Mouse (Mus musculus) CH12.LX (cell line): ENCODE results near the gene Pacs1. TPM values are rescaled to one million over a fixed set of nuclear protein-coding genes. Genes with fewer than 3 reads are reported as not detected.
A peak's percentile ranks its signal among the peaks of the same experiment; 100 is the strongest.

ENCODE experiments used
- DNase-seq: peaks from one replicate; pipeline ENCODE4 v3.0.0-alpha.2; 2013; ENCODE audit errors: extremely low read depth
- H3K27ac ChIP-seq: 2 replicates; pipeline ENCODE4 v1.5.1; 2012; ENCODE audit warnings: low read depth, mild to moderate bottlenecking, control low read depth, moderate library complexity; ENCODE audit not compliant: insufficient read depth
- H3K27me3 ChIP-seq: replicated peaks from 2 replicates; pipeline ENCODE3; 2012; ENCODE audit warnings: inconsistent platforms
- H3K36me3 ChIP-seq, 2 experiments: replicated peaks in 1 of 2; 2 replicates each; pipeline versions ENCODE3 to v1.6.1; 2012; ENCODE audit warnings: inconsistent platforms in 1 of 2, low read length in 1 of 2, mild to moderate bottlenecking in 1 of 2, mixed read lengths in 1 of 2, moderate library complexity in 1 of 2; ENCODE audit not compliant: control insufficient read depth in 1 of 2, insufficient read depth in 1 of 2
- H3K4me1 ChIP-seq, 2 experiments: 2 replicates each; pipeline ENCODE4 v1.6.1; 2012; ENCODE audit warnings: inconsistent platforms in 1 of 2, moderate library complexity in 1 of 2; ENCODE audit not compliant: insufficient read depth in 2 of 2, control insufficient read depth in 1 of 2
- H3K4me2 ChIP-seq: 2 replicates; pipeline ENCODE4 v1.6.1; 2012; ENCODE audit warnings: low read depth, mild to moderate bottlenecking, control low read depth; ENCODE audit not compliant: poor library complexity, insufficient read depth, severe bottlenecking
- H3K4me3 ChIP-seq, 3 experiments: fragments of 150-350 bp in 1 of 3; sonication (generic) in 1 of 3; replicated peaks in 1 of 3; 2 replicates each; pipeline versions ENCODE3 to v1.5.1; 2011 to 2012; ENCODE audit warnings: low read depth in 2 of 3, low read length in 2 of 3, mild to moderate bottlenecking in 2 of 3, moderate library complexity in 2 of 3, control low read depth in 1 of 3, improper control_type of control experiment in 1 of 3, inconsistent platforms in 1 of 3, mixed read lengths in 1 of 3; ENCODE audit not compliant: poor library complexity in 1 of 3
- H3K79me2 ChIP-seq: replicated peaks from 2 replicates; pipeline ENCODE4 v1.6.1; 2012; ENCODE audit warnings: mild to moderate bottlenecking, moderate library complexity; ENCODE audit not compliant: control insufficient read depth, poor library complexity, insufficient read depth, severe bottlenecking; ENCODE audit errors: extremely low read depth
- H3K9ac ChIP-seq: 2 replicates; pipeline ENCODE4 v1.6.1; 2012; ENCODE audit warnings: low read depth, mild to moderate bottlenecking, control low read depth, moderate library complexity; ENCODE audit not compliant: insufficient read depth
- H3K9me3 ChIP-seq: replicated peaks from 2 replicates; pipeline ENCODE3; 2012; ENCODE audit warnings: low read length, inconsistent platforms, mixed read lengths
- CTCF ChIP-seq, 2 experiments: IDR thresholded peaks in 1 of 2; conservative IDR thresholded peaks in 1 of 2; 2 replicates each; pipeline ENCODE4 v1.5.1; 2011 to 2012; ENCODE audit warnings: low read depth in 2 of 2, low read length in 2 of 2, improper control_type of control experiment in 1 of 2, inconsistent platforms in 1 of 2, mild to moderate bottlenecking in 1 of 2, moderate library complexity in 1 of 2
- E2F4 ChIP-seq: IDR thresholded peaks from 2 replicates; pipeline ENCODE4 v1.6.1; 2011; ENCODE audit warnings: low read depth, low read length, improper control_type of control experiment; ENCODE audit not compliant: insufficient replicate concordance
- EP300 ChIP-seq: IDR thresholded peaks from 2 replicates; pipeline ENCODE4 v1.6.1; 2011; ENCODE audit warnings: low read length, improper control_type of control experiment
- GABPA ChIP-seq: IDR thresholded peaks from 2 replicates; pipeline ENCODE4 v1.6.1; 2012; ENCODE audit warnings: low read depth, low read length, improper control_type of control experiment, inconsistent platforms; ENCODE audit not compliant: insufficient replicate concordance
- HCFC1 ChIP-seq: IDR thresholded peaks from 2 replicates; pipeline ENCODE4 v1.6.1; 2012; ENCODE audit warnings: low read depth, mild to moderate bottlenecking, inconsistent platforms, low read length, improper control_type of control experiment
- IRF4 ChIP-seq: IDR thresholded peaks from 2 replicates; pipeline ENCODE4 v1.6.1; 2014; ENCODE audit warnings: low read depth, mild to moderate bottlenecking, inconsistent platforms, low read length, improper control_type of control experiment
- JUN ChIP-seq: IDR thresholded peaks from 2 replicates; pipeline ENCODE4 v1.6.1; 2011; ENCODE audit warnings: low read depth, mild to moderate bottlenecking, low read length, improper control_type of control experiment, moderate library complexity; ENCODE audit not compliant: insufficient read depth
- JUND ChIP-seq: conservative IDR thresholded peaks from 2 replicates; pipeline ENCODE4 v1.6.1; 2011; ENCODE audit warnings: low read depth, low read length, improper control_type of control experiment
- MAX ChIP-seq: IDR thresholded peaks from 2 replicates; pipeline ENCODE4 v1.6.1; 2011; ENCODE audit warnings: low read length, improper control_type of control experiment
- MAZ ChIP-seq: IDR thresholded peaks from 2 replicates; pipeline ENCODE4 v1.6.1; 2012; ENCODE audit warnings: low read depth, mild to moderate bottlenecking, inconsistent platforms, low read length, improper control_type of control experiment, moderate library complexity
- MEF2A ChIP-seq: IDR thresholded peaks from 2 replicates; pipeline ENCODE4 v1.6.1; 2014; ENCODE audit warnings: low read depth, mild to moderate bottlenecking, inconsistent platforms, low read length, improper control_type of control experiment, borderline replicate concordance
- MYC ChIP-seq: IDR thresholded peaks from 2 replicates; pipeline ENCODE4 v1.6.1; 2011; ENCODE audit warnings: low read depth, mild to moderate bottlenecking, improper control_type of control experiment, low read length
- POLR2AphosphoS2 ChIP-seq: IDR thresholded peaks from 2 replicates; pipeline ENCODE4 v1.6.1; 2011; ENCODE audit warnings: low read depth, low read length, improper control_type of control experiment
- RAD21 ChIP-seq: IDR thresholded peaks from 2 replicates; pipeline ENCODE4 v1.6.1; 2011; ENCODE audit warnings: low read depth, mild to moderate bottlenecking, low read length, improper control_type of control experiment, moderate library complexity
- SMC3 ChIP-seq: IDR thresholded peaks from 2 replicates; pipeline ENCODE4 v1.6.1; 2011; ENCODE audit warnings: low read depth, low read length, improper control_type of control experiment
- TBP ChIP-seq: conservative IDR thresholded peaks from 2 replicates; pipeline ENCODE4 v1.6.1; 2011; ENCODE audit warnings: low read depth, low read length, improper control_type of control experiment
- TCF12 ChIP-seq: IDR thresholded peaks from 2 replicates; pipeline ENCODE4 v1.6.1; 2014; ENCODE audit warnings: low read depth, mild to moderate bottlenecking, inconsistent platforms, low read length, improper control_type of control experiment
- UBTF ChIP-seq: IDR thresholded peaks from 2 replicates; pipeline ENCODE4 v1.6.1; 2012; ENCODE audit warnings: low read depth, mild to moderate bottlenecking, inconsistent platforms, low read length, improper control_type of control experiment, moderate library complexity
- USF1 ChIP-seq: IDR thresholded peaks from 2 replicates; pipeline ENCODE4 v1.6.1; 2014; ENCODE audit warnings: low read depth, mild to moderate bottlenecking, inconsistent platforms, low read length, improper control_type of control experiment
- ZKSCAN1 ChIP-seq: IDR thresholded peaks from 2 replicates; pipeline ENCODE4 v1.6.1; 2012; ENCODE audit warnings: low read depth, inconsistent platforms, low read length, improper control_type of control experiment, borderline replicate concordance
- ZMIZ1 ChIP-seq: IDR thresholded peaks from 2 replicates; pipeline ENCODE4 v1.6.1; 2012; ENCODE audit warnings: low read depth, mild to moderate bottlenecking, inconsistent platforms, low read length, improper control_type of control experiment
- dilution Hi-C: fragments of 300-500 bp; cut with MboI; formaldehyde crosslinking; loops from 2 replicates; pipeline ENCODE4 v1.14.3; 2020; ENCODE audit warnings: low sequenced_read_pairs; ENCODE audit not compliant: extremely low pct_unique_long_range_greater_than_20kb, extremely low pct_ligation_motif_present
- in situ Hi-C: fragments of 300-500 bp; cut with MboI; formaldehyde crosslinking; loops from 3 replicates; pipeline ENCODE4 v1.14.3; 2019; ENCODE audit warnings: low sequenced_read_pairs, low pct_ligation_motif_present, low pct_unique_long_range_greater_than_20kb, mixed read lengths
- polyA plus RNA-seq: library from polyadenylated mRNA; unstranded; fragments of >175 nt; gene quantifications from 2 replicates; pipeline ENCODE4 v1.2.1, GENCODE M21; 2012; ENCODE audit warnings: low read depth; ENCODE audit not compliant: insufficient read length
- total RNA-seq, 2 experiments: library from RNA; depleted of rRNA; stranded (reverse); fragments of 300-350 nt in 1 of 2; fragments of >200 nt in 1 of 2; gene quantifications; 2 replicates each; pipeline ENCODE4 v1.2.3; 2012 to 2014

The Pacs1 gene
- total and polyA plus RNA-seq, 3 experiments, result 2.4 to 14.4 (median 10.1) TPM

DNA sequence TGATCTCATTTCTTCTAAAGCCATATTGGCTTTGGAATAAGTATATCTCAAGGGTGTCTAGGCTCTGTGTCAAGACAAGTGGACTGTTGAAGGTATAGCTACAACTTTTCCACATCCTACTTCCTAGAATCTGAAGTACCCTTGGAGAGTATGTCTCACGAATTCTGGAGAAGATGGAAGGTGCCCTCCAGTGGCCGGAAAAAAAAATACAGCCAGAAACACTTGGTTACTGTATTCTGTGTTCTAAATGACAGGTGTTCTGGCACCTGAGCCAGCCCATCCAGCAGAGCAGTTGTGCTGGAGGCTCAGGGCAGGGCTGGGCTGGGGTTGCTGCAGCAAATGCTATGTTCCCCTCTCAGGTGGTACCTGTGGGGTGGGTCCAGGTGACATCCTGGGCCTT, 133.3 kb downstream of the Pacs1 start:
- TF ChIP-seq CTCF (conservative IDR thresholded peaks at IDR 0.05 in 1 of 2, IDR thresholded peaks at IDR 0.05 in 1 of 2; ENCODE audit: low read depth in 2 of 2, low read length in 2 of 2), result peak; percentile 53 to 85
- peak; percentile 81 for TF ChIP-seq RAD21
- TF ChIP-seq IRF4, result 0 out of 2 replicates have a peak, but pooled peaks have one; percentile 14
- TF ChIP-seq ZKSCAN1, result no peak
- peak; percentile 71 for TF ChIP-seq SMC3
- TF ChIP-seq TBP, result no peak
- dilution Hi-C loops, result no loop called here
- Histone ChIP-seq H3K9me3 (no peaks in the 10 kb centered on the region), H3K4me1 (no peaks in the 10 kb centered on the region), H3K36me3 (peaks cover 49 to 57% of the 10 kb centered on the region in 2 experiments), H3K4me3 (no peak overlapping the region), H3K79me2 (no peaks in the 10 kb centered on the region), H3K4me2 (no peak overlapping the region), H3K27ac (no peak overlapping the region), H3K27me3 (no peaks in the 10 kb centered on the region), H3K9ac (no peak overlapping the region)
- DNase-seq, result peak; percentile 47
- in situ Hi-C loops, result loop anchor here (5.0 kb wide), 1 partner anchor 47 kb away; no protein-coding TSS in a partner anchor

DNA sequence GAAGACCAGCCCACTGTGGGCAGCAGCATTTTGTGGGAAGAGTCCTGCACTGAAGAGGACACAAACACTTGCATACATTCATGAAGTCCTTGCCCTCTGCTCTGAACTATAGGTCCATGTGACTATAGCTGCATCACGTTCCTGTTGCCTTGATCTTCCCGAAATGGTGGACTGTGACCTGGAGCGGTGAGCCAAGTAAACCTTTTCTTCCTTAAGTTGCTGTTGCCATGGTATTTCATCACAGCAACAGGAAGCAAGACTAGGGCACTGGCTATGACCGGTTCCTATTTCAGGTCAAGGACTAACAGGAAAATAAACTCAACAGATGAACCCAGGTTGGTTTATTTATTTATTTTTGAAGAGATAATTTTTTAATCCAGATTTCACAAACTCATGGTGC, 141.7 kb downstream of the Pacs1 start:
- Histone ChIP-seq H3K9ac (no peak overlapping the region), H3K4me3 (no peak overlapping the region), H3K27me3 (peaks cover 15% of the 10 kb centered on the region), H3K4me1 (no peaks in the 10 kb centered on the region), H3K4me2 (no peak overlapping the region), H3K36me3 (peaks cover 18 to 25% of the 10 kb centered on the region in 2 experiments), H3K9me3 (no peaks in the 10 kb centered on the region), H3K27ac (no peak overlapping the region), H3K79me2 (no peaks in the 10 kb centered on the region)
- dilution Hi-C loops (no loop called here), in situ Hi-C loops (no loop called here)
- DNase-seq, result no peak
- TF ChIP-seq POLR2AphosphoS2 (no peak), GABPA (no peak), JUN (no peak), ZMIZ1 (no peak), MYC (no peak), CTCF (conservative IDR thresholded peaks at IDR 0.05 in 1 of 2, IDR thresholded peaks at IDR 0.05 in 1 of 2; ENCODE audit: low read depth in 2 of 2, low read length in 2 of 2) (no peak), UBTF (no peak), USF1 (no peak), MAX (no peak), HCFC1 (no peak), MEF2A (no peak), E2F4 (no peak), RAD21 (no peak), JUND (no peak), EP300 (no peak), TCF12 (no peak), MAZ (no peak)
